Mouse (Mus musculus) frontal cortex, adult 2 months (tissue): ENCODE data around the gene Prmt1. TPM values are rescaled to one million over a fixed set of nuclear protein-coding genes. Genes with fewer than 3 reads are reported as not detected.
"Not testable (repeated sequence)": the region's sequence is repeated elsewhere in the genome, so short reads cannot be mapped to it uniquely, and the experiment has no call there.

ENCODE experiments used
- DNase-seq, 2 experiments: peaks; one replicate each; pipeline ENCODE4 v3.0.0; 2022; ENCODE audit warnings: low spot score in 1 of 2; ENCODE audit errors: extremely low spot score in 1 of 2
- polyA plus RNA-seq: library from polyadenylated mRNA; depleted of rRNA; stranded (reverse); fragments of >200 nt; gene quantifications from 2 replicates; pipeline ENCODE4 v1.2.3, GENCODE M21; 2012; rRNA removed

The Prmt1 gene
- 217 and 232 TPM in 2 replicates for polyA plus RNA-seq

- DNase-seq: peak; percentile 99 to 100
These were observed at the start of gene Prmt1 for GRCm38 (mm10) chr7:44986192-44986878. Prmt1 (minus strand) TSS chr7:44986568.

DNA sequence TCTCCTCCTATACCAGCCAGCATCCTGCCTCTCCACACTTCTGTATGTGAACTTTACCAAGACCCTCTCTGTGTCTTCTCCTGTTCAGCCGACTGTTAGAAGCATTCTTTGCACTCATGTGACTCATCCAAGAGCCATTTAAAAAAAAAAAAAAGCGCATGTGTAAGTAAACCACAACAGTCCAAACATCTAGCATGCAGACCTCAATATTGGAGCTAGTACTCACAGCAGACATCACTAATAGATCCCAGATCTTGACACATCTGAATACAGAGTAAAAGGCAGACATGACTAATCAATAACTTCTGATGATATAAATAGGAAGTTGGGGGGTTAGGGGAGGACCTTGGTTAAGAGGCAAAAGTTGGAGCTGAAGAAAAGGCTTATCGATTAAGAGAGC, 49.3 kb upstream of the Prmt1 start:
- DNase-seq: no peak

DNA sequence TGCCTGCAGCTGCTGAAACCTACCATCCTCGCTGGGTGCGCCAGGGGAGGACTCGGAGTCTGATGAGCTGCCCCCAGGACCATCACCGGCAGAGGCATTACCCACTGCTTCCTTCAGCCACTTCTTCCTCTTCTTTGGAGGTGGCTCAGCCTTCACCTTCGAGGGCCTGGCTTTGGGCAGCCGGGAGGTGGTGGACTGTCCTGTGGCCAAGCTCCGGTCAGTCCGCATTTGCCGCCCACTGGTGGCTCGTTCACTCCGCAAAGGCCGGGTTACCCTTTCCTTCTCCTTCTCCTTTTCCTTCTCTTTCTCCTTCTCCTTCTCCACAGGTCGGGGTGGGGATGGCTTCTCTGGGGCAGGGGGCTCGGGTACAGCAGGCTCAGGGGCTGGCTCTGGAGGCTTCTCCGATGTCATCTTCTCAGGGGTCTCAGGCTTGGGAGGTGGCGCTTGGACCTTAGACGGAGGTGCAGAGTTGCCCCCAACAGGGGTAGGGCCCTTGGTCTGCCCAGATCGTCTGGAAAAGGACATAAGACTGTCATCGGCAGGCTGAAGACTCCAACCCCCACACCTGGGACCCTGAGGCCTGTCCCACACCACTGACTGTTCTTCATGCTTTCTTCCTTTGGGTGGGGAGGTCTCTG, 47.5 kb upstream of the Prmt1 start:
- DNase-seq: no peak

DNA sequence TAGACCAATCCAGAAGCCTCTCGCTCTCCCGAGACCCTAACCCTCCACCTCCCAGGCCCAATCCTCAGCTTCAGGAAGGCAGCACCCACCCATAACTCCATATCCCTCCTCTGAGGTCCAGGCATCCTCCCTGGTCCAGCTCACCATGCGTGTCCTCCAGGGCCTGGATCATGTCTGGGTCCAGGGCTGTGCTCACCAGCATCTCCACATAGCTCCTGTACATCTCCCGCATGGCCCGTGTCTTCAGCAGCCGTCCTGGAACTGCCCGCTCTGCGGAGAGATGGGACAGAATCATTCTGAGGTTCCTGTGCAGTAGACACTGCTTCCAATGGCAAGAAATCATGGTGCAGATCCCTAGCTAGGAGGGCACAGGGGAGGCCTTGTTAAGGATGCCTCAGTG, 44.5 kb upstream of the Prmt1 start:
- DNase-seq: no peak

- no peak for DNase-seq
These were observed 43.6 kb upstream of the Prmt1 start for GRCm38 (mm10) chr7:45029995-45030394.

DNA sequence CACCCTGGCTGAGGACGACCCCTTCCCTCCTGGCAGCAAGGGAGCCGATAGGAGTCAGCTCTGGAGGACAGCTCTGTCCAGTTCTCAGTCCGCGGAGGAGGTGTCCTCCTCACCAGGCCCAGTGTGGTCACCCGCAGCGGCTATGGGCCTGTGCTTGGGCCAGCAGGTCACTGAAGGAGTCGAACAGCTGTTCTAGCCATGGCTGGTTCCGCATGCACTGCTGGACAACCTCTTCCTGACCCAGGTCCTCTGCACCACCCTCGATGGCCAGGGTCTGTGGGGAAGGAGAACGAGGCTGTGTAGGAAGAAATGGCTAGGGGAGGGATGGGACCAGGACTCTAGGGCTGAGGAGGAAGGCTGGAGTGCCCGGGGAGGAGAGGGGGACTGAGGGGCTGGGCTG, 42.0 kb upstream of the Prmt1 start:
- DNase-seq: no peak

- DNase-seq: no peak
These were observed 41.4 kb upstream of the Prmt1 start for GRCm38 (mm10) chr7:45027761-45028160.

DNA sequence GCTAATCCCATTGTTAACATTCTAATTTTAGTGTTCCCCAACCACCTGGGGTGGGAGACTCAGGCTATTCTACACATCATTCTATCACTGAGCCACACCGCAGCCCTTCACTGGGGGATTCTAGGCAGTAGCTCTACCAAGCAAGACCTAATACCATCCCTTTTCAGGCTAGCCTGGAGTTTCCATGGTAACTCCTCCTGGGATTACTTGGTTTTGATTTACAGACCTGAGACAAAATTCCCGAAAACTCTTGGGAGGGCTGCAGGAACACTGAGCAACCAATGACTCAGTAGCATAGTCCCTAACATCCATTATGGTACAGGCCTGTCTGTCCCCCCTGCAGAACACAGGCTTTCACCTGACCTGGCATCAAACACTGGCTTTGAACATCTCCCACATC, 39.9 kb upstream of the Prmt1 start:
- DNase-seq: no peak

DNA sequence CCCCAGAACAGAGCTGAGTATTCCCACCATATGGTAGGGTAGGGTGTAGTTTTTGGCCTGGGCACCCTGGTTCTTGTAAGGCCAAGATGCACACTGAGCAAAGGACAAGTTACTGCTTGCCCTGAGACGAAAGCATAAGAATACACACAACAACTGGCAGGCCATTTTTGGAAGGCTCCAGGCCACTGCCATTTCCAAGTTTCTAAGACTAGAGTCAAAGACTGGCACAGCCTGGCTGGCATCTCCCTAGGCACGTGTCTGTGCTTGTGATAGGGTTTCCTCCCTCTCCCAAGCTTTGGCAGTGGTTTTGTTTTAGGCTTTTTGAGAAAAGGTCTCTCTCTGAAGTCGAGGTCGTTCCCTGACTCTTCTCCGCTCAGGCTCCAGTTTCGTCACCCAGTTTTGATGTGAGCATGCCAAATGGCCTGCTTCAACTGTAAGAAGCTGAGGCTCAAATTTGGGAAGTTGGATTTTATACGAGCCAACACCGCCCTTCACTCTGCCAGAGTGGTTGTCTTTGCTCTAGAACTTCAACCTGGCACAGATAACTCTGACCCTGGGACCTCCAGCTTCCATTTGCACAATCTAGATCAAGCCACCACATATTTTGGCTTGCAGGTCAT, 39.3 kb upstream of the Prmt1 start:
- DNase-seq: no peak

DNA sequence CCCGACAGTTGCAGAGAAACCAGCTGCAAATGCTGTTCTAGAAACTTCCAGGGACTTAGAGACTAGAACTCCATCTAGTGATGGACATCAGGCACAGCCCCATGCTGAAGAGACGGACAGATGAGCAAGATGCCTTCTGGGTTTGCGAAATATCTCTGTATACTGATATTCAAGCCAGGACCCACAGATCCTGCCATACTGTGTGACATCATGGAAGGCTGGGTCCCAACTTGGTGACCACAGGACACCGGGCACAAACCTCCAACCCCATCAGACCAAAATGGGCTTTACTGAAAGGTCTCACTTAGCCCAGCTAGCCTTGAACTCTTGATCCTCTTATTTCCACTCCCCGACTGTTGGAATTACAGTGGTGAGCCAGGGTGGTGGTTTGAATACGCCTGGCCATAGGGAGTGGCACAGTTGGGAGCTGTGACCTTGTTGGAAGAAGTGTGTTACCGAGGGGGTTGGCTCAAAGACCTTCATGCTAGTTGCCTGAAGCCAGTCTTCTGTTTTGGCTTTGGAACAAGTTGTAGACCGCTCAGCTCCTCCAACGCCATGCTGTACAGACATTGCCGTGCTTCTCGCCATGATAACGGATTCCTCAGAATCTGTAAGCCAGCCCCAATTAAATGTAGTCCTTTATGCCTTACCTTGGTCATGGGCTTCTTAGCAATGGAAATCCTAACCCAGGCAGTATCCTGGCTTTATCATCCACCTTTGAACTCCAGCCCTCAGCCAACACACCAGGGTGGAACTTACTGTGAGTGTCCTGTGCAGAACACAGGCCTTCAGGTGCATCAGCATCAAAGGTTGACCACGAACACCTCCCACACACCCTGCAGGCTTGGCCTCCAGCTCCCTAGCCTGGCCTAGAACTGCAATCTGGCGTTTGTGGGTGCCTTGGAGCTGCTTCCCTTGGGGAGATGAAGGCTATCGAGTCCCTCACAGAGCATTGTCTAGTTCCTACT, 38.2 kb upstream of the Prmt1 start:
- DNase-seq: no peak

- not testable (repeated sequence) for DNase-seq
These were observed 37.3 kb upstream of the Prmt1 start for GRCm38 (mm10) chr7:45023711-45024110.

DNA sequence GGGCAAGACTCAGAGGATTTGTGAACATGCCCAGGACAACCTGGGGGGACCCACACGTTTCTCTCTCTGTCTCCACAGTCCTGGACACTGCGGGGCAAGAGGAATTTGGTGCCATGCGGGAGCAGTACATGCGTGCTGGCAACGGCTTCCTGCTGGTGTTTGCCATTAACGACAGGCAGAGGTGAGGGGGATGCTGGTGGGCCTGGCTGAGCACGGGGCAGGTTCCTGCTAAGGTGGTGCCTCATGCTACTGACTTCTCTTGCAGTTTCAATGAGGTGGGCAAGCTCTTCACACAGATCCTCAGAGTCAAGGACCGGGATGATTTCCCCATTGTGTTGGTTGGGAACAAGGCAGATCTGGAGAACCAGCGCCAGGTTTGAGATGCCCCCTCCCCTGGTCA, 33.9 kb upstream of the Prmt1 start:
- DNase-seq: no peak

DNA sequence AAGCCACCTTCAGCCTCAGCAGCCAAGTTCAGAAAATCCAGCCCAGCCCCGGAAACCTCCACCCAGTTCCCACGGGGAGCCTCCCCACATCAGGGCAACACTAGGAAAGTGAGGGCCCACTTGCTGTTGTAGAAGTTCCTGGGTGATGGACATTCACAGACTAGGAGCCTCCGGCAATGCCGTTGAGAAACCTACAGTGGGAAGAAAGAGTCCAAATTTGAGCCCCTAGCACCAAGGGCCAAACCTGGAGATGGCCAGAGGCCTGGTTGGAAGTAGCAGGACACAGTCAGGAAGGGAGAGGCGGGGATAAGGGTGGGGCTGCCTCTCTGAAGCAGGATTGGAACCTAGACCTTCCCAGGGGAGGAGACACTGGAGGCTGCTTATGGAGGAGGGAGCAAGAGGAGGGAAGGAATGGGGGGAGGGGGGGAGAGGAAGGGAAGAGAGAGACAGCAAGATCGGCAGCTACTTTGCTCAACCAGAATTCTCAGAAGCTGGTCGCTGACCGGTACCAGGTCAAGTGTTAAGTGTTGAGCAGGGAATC, 32.7 kb upstream of the Prmt1 start:
- peak in 1 of 2 experiments; percentile 34 for DNase-seq

- peak; percentile 87 to 93 for DNase-seq
These were observed 31.1 kb upstream of the Prmt1 start, which contains the start of gene Rras for GRCm38 (mm10) chr7:45017242-45018061. Rras (plus strand) TSS chr7:45017961.

DNA sequence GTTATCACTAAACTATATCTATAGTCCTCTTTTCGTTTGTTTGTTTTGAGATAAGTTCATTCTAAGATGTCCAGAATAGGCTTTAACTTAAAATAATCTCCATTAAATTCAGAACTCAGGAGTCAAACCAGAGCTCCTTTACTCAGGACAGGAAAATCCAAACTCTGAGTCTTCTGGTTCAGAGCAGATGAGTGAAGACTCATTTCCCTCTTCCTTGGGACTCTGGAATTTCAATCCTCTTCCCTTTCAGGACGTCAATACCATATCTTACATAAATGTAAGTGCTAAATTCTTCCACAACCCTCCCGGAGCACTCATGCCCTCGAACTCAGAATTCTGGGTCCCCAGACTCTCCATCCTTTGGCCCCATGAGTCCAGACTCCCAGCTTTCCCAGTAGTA, 30.4 kb upstream of the Prmt1 start:
- no peak for DNase-seq

- peak; percentile 100 for DNase-seq
These were observed 29.7 kb upstream of the Prmt1 start, which contains the start of gene Scaf1 for GRCm38 (mm10) chr7:45015957-45016612. Scaf1 (minus strand) TSS chr7:45016363.

GRCm38 (mm10) chr7:45015344-45015956, 29.1 kb upstream of the Prmt1 start:
- no peak for DNase-seq

DNA sequence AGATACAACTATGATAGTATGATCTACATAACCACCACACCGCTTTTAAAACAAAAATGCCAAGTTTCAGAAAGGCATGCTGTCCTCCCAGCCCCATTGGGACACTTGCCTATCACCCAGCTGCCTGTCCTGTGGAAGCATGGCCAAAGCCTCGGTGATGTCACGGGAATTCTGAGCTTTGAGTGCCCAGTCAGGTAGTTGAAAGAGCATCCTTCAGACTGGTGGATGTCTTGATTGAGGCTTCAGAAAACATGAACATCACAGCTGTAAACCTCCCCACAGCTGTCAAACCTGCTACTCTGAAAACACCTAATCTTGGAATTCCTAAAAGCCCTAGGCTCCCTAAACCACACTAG, 27.7 kb upstream of the Prmt1 start:
- DNase-seq: no peak
